Mouse (Mus musculus): ENCODE data around the gene Nostrin.

The Nostrin gene

GRCm38 (mm10) chr2:69128921-69129395 lies 6.6 kb upstream of the Nostrin start:
- DNase-seq (ENCODE audit: low read depth in 2 of 2, low spot score in 2 of 2): no peak

GRCm38 (mm10) chr2:69129425-69130210 lies 6.0 kb upstream of the Nostrin start:
- no peak for DNase-seq (ENCODE audit: low read depth in 2 of 2, low spot score in 2 of 2)

- DNase-seq (ENCODE audit: low read depth in 2 of 2, low spot score in 2 of 2): no peak
These were observed 3.6 kb upstream of the Nostrin start for GRCm38 (mm10) chr2:69132046-69132445.

- DNase-seq (ENCODE audit: low read depth in 2 of 2, low spot score in 2 of 2): no peak
These were observed 3.0 kb upstream of the Nostrin start for GRCm38 (mm10) chr2:69132488-69133040.

GRCm38 (mm10) chr2:69134186-69134585 lies 1.4 kb upstream of the Nostrin start:
- DNase-seq (ENCODE audit: low read depth in 2 of 2, low spot score in 2 of 2): no peak

GRCm38 (mm10) chr2:69134937-69135336 lies 663 bp upstream of the Nostrin start:
- DNase-seq (ENCODE audit: low read depth in 2 of 2, low spot score in 2 of 2): no peak

GRCm38 (mm10) chr2:69137406-69138084 lies 1.9 kb downstream of the Nostrin start:
- DNase-seq (ENCODE audit: low read depth in 2 of 2, low spot score in 2 of 2): no peak

- no peak for DNase-seq (ENCODE audit: low read depth in 2 of 2, low spot score in 2 of 2)
These were observed 3.2 kb downstream of the Nostrin start for GRCm38 (mm10) chr2:69138759-69139158.

- DNase-seq (ENCODE audit: low read depth in 2 of 2, low spot score in 2 of 2): no peak
These were observed 4.6 kb downstream of the Nostrin start for GRCm38 (mm10) chr2:69140215-69140614.

- DNase-seq (ENCODE audit: low read depth in 2 of 2, low spot score in 2 of 2): no peak
These were observed 5.2 kb downstream of the Nostrin start for GRCm38 (mm10) chr2:69140816-69141215.

GRCm38 (mm10) chr2:69148691-69149090 lies 13.1 kb downstream of the Nostrin start:
- DNase-seq (ENCODE audit: low read depth in 2 of 2, low spot score in 2 of 2): no peak

GRCm38 (mm10) chr2:69149154-69149553 lies 13.6 kb downstream of the Nostrin start:
- DNase-seq (ENCODE audit: low read depth in 2 of 2, low spot score in 2 of 2): no peak

GRCm38 (mm10) chr2:69150841-69151240 lies 15.2 kb downstream of the Nostrin start:
- DNase-seq (ENCODE audit: low read depth in 2 of 2, low spot score in 2 of 2): no peak

GRCm38 (mm10) chr2:69155861-69156260 lies 20.3 kb downstream of the Nostrin start:
- no peak for DNase-seq (ENCODE audit: low read depth in 2 of 2, low spot score in 2 of 2)

- no peak for DNase-seq (ENCODE audit: low read depth in 2 of 2, low spot score in 2 of 2)
These were observed 20.7 kb downstream of the Nostrin start for GRCm38 (mm10) chr2:69156283-69156682.

GRCm38 (mm10) chr2:69158907-69159306 lies 23.3 kb downstream of the Nostrin start:
- no peak for DNase-seq (ENCODE audit: low read depth in 2 of 2, low spot score in 2 of 2)

- no peak for DNase-seq (ENCODE audit: low read depth in 2 of 2, low spot score in 2 of 2)
These were observed 34.9 kb downstream of the Nostrin start for GRCm38 (mm10) chr2:69170395-69171077.

- no peak for DNase-seq (ENCODE audit: low read depth in 2 of 2, low spot score in 2 of 2)
These were observed 39.7 kb downstream of the Nostrin start for GRCm38 (mm10) chr2:69175296-69175695.

- DNase-seq (ENCODE audit: low read depth in 2 of 2, low spot score in 2 of 2): no peak
These were observed 44.1 kb downstream of the Nostrin start for GRCm38 (mm10) chr2:69179721-69180120.

GRCm38 (mm10) chr2:69187990-69188389 lies 52.4 kb downstream of the Nostrin start:
- no peak for DNase-seq (ENCODE audit: low read depth in 2 of 2, low spot score in 2 of 2)

- DNase-seq (ENCODE audit: low read depth in 2 of 2, low spot score in 2 of 2): no peak
These were observed 53.1 kb downstream of the Nostrin start for GRCm38 (mm10) chr2:69188732-69189131.

Measured in CD8-positive naive resting alpha-beta T cell, adult 2 months (primary cell).